Mouse (Mus musculus): ENCODE data around the gene Rpl23a. TPM values are rescaled to one million over a fixed set of nuclear protein-coding genes. Genes with fewer than 3 reads are reported as not detected.

Rpl23a gene
- polyA plus RNA-seq, 1 experiment from 2014 or later, result 774 TPM

DNA sequence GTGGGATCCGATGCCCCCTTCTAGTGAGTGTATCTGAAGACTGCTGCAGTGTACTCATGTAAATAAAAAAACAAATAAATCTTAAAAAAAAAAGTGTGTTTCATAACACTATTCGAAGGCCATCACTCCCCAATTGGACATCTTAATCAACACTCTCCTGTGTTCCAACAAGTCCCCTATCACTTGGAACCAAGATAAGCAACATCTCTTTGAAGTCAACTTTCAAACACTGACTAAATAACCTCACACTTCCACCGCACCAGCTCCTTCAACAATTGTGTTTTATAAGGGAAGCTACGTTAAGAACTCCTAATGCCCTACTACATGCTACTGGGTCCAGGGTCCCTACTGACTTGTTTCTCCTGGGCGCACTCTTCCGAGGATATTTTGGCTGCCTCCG, 934 bp downstream of the Rpl23a start:
- ATAC-seq (ENCODE audit: low FRiP score), result no peak
- Histone ChIP-seq H3K27ac (replicated peaks) (peak overlapping the region; percentile 95), H3K4me2 (peak overlapping the region; percentile 66), H3K9me3 (replicated peaks) (no peaks in the 10 kb centered on the region), H3K27me3 (replicated peaks) (no peaks in the 10 kb centered on the region), H3K4me3 (replicated peaks) (peak overlapping the region; percentile 78), H3K9ac (replicated peaks) (peak overlapping the region; percentile 87), H3K36me3 (peaks cover 24% of the 10 kb centered on the region), H3K4me1 (peaks cover 62% of the 10 kb centered on the region)
- WGBS, result 10% methylated on average over 7 of the region's 7 CpGs

- Histone ChIP-seq H3K27ac (replicated peaks) (no peak overlapping the region), H3K9me3 (replicated peaks) (no peaks in the 10 kb centered on the region), H3K9ac (replicated peaks) (peak overlapping the region; percentile 87), H3K4me3 (replicated peaks) (peak overlapping the region; percentile 78), H3K36me3 (peaks cover 24% of the 10 kb centered on the region), H3K4me2 (peak overlapping the region; percentile 66), H3K27me3 (replicated peaks) (no peaks in the 10 kb centered on the region), H3K4me1 (peaks cover 62% of the 10 kb centered on the region)
- no peak for ATAC-seq (ENCODE audit: low FRiP score)
- 51% methylated on average over 2 of the region's 2 CpGs for WGBS
Measured at GRCm38 (mm10) chr11:78181830-78182357, 1.5 kb downstream of the Rpl23a start.

DNA sequence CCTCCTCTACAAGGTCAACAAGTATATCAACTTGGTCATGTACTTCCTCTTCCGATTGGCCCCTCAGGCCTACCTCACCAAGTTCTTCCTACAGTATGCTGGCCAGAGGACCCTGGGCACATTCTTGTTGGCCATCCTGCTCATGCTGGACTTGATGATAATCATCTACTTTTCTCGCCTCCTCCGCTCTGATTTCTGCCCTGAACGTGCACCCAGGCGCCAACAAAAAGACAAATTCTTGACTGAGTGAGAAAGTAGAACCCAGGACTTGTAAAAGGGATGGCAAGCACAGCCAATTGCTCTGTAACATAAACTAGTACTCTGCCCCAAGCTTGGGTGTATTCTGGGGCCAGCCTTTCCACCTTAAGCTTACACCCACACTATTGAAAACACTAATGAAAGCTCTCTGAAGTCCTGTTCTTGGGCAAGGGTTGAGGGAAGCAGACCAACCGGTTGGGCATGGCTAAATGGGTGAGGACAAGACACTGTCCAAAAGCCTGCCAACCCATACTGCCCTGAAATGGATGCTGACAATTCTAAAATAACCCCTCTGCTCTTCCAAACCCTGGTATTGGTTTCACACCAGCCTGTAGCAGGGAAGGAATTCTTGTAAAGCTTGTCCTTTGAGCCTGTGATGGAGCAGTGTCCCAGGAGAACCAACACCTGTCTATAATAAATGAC, 3.2 kb downstream of the Rpl23a start:
- Histone ChIP-seq H3K4me3 (replicated peaks) (no peak overlapping the region), H3K9me3 (replicated peaks) (no peaks in the 10 kb centered on the region), H3K9ac (replicated peaks) (0 out of 2 replicates have a peak overlapping the region, but pooled peaks have one; percentile 20), H3K4me1 (peaks cover 73% of the 10 kb centered on the region), H3K27ac (replicated peaks) (no peak overlapping the region), H3K36me3 (peaks cover 24% of the 10 kb centered on the region), H3K4me2 (peak overlapping the region; percentile 79; the same call in 1 of the 2 replicates), H3K27me3 (replicated peaks) (no peaks in the 10 kb centered on the region)
- WGBS, result 74% methylated on average over 6 of the region's 6 CpGs
- no peak for ATAC-seq (ENCODE audit: low FRiP score)

DNA sequence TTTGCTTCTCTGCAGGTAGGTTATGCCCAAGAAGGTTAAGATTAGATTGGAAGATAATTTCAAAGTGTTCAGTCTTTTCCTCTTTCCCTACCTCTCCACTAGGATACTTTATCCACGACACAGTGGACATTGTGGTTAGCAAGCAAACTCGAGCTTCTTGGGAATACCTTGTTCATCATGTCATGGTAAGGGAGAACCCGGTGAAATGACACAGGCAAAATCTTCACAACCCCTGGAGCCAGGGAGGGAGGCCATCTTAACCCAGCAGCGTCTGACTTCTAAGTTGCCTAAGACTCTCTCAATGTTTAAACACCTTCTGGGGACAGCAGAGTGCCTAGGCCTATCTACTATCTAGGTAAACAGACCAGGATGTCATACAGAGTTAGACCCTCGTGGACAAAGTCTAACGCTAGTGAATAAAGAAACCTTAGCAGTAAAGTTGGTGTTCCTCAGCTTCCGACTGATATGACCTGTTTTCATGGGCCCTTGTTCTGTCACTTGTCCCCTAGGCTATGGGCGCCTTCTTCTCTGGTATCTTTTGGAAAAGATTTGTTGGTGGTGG, 3.9 kb downstream of the Rpl23a start:
- Histone ChIP-seq H3K4me1 (peaks cover 73% of the 10 kb centered on the region), H3K4me2 (peak overlapping the region; percentile 79), H3K9ac (replicated peaks) (peak overlapping the region; percentile 53; the same call in 1 of the 2 replicates), H3K27me3 (replicated peaks) (no peaks in the 10 kb centered on the region), H3K9me3 (replicated peaks) (no peaks in the 10 kb centered on the region), H3K4me3 (replicated peaks) (peak overlapping the region; percentile 62), H3K27ac (replicated peaks) (peak overlapping the region; percentile 90; the same call in 1 of the 2 replicates), H3K36me3 (peaks cover 24% of the 10 kb centered on the region)
- WGBS, result 27% methylated on average over 8 of the region's 8 CpGs
- ATAC-seq (ENCODE audit: low FRiP score), result no peak

DNA sequence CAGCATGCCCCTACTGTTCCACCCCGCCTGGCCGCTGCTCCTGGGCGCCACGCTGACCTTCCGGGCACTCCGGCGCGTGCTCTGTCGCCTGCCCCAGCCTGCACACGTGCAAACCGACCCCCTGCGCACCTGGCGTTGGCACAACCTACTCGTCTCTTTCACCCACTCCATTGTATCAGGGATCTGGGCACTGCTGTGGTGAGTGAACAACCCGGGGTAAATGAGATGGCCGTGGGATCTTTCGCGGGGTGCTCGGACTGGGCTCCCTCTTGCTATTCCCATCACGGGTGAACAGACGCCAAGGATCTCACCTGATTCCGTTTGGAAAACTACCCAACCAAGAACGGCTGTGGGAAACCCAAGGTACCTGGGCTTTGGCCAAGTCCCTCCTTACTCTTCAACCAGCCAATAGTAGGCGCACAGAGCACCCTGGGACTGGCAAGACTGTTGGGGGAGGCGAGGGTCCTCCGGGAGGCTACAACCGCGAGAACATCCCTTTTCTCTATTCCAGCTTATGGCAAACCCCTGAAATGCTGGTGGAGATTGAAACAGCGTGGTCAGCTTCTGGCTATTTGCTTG, 4.4 kb downstream of the Rpl23a start:
- Histone ChIP-seq H3K9ac (replicated peaks) (peak overlapping the region; percentile 53), H3K4me3 (replicated peaks) (peak overlapping the region; percentile 62), H3K27ac (replicated peaks) (peak overlapping the region; percentile 90), H3K4me1 (peaks cover 70% of the 10 kb centered on the region), H3K36me3 (peaks cover 24% of the 10 kb centered on the region), H3K4me2 (peak overlapping the region; percentile 79), H3K9me3 (replicated peaks) (no peaks in the 10 kb centered on the region), H3K27me3 (replicated peaks) (no peaks in the 10 kb centered on the region)
- no peak for ATAC-seq (ENCODE audit: low FRiP score)
- WGBS, result 2% methylated on average over 29 of the region's 29 CpGs

GRCm38 (mm10) chr11:78177903-78178858, 5.2 kb downstream of the Rpl23a start:
- peaks cover 68% of the 10 kb centered on the region for H3K4me1 ChIP-seq

DNA sequence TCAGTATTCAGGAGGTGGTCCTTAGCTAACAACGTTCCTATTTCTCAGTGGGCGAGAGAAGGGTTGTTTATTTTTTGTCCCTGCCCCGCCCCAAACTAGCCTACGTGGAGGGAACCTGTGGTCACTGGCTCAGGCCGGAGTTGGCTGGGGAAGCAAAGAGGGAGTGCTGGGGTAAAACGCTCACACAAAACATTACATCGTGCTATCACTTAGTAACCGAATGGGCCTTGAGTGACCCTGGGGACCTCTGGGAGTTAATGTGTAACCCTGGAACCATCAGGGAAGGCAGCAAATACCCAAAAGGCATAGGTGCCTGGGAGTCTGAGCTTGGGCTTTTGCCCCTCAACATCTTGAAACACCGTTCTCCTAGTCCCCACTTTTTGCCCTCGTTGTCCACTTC, 5.9 kb downstream of the Rpl23a start:
- no peaks in the 10 kb centered on the region for H3K9me3 ChIP-seq (replicated peaks)
- H3K27me3 ChIP-seq (replicated peaks), result no peaks in the 10 kb centered on the region
- H3K4me1 ChIP-seq, result peaks cover 67% of the 10 kb centered on the region
- peak overlapping the region; percentile 53 for H3K9ac ChIP-seq (replicated peaks)
- H3K4me2 ChIP-seq, result peak overlapping the region; percentile 79
- no peak for ATAC-seq (ENCODE audit: low FRiP score)
- H3K4me3 ChIP-seq (replicated peaks), result peak overlapping the region; percentile 62
- peaks cover 24% of the 10 kb centered on the region for H3K36me3 ChIP-seq
- WGBS, result 3% methylated on average over 10 of the region's 10 CpGs
- H3K27ac ChIP-seq (replicated peaks), result peak overlapping the region; percentile 90

More at GRCm38 (mm10) chr11:78177903-78178858, 5.2 kb downstream of the Rpl23a start:
- ATAC-seq (ENCODE audit: low FRiP score), result peak; percentile 82
- H3K9me3 ChIP-seq (replicated peaks), result no peaks in the 10 kb centered on the region
- peak overlapping the region; percentile 53 for H3K9ac ChIP-seq (replicated peaks)
- no peaks in the 10 kb centered on the region for H3K27me3 ChIP-seq (replicated peaks)
- H3K27ac ChIP-seq (replicated peaks), result peak overlapping the region; percentile 90
- H3K4me2 ChIP-seq, result peak overlapping the region; percentile 79
- H3K4me3 ChIP-seq (replicated peaks), result peak overlapping the region; percentile 62
- under 1% methylated on average over 75 of the region's 84 CpGs for WGBS
- peaks cover 24% of the 10 kb centered on the region for H3K36me3 ChIP-seq

GRCm38 (mm10) chr11:78176905-78177331, 6.5 kb downstream of the Rpl23a start:
- Histone ChIP-seq H3K4me2 (peak overlapping the region; percentile 79), H3K4me1 (peaks cover 61% of the 10 kb centered on the region), H3K27me3 (replicated peaks) (no peaks in the 10 kb centered on the region), H3K36me3 (peaks cover 24% of the 10 kb centered on the region), H3K4me3 (replicated peaks) (peak overlapping the region; percentile 62), H3K9me3 (replicated peaks) (no peaks in the 10 kb centered on the region), H3K9ac (replicated peaks) (peak overlapping the region; percentile 45), H3K27ac (replicated peaks) (peak overlapping the region; percentile 81)
- WGBS, result under 1% methylated on average over 23 of the region's 23 CpGs
- ATAC-seq (ENCODE audit: low FRiP score), result no peak

- Histone ChIP-seq H3K9ac (replicated peaks) (peak within 1 kb of the TSS; percentile 53), H3K27me3 (replicated peaks) (no peaks in the 10 kb centered on the region), H3K9me3 (replicated peaks) (no peaks in the 10 kb centered on the region), H3K4me2 (peak within 1 kb of the TSS; percentile 79), H3K4me3 (replicated peaks) (peak within 1 kb of the TSS; percentile 62), H3K27ac (replicated peaks) (peak within 1 kb of the TSS; percentile 90), H3K4me1 (peaks cover 57% of the 10 kb centered on the region), H3K36me3 (peaks cover 21% of the 10 kb centered on the region)
- WGBS, result under 1% methylated on average over 32 of the region's 32 CpGs
- peak; percentile 40; the same call in 1 of the 2 replicates for ATAC-seq (ENCODE audit: low FRiP score)
Measured at GRCm38 (mm10) chr11:78176402-78176862, 7.0 kb downstream of the Rpl23a start, which contains the start of the genes Nek8 and Tlcd1. Nek8 (minus strand) TSS chr11:78176675. Tlcd1 (plus strand) TSS chr11:78176711.

DNA sequence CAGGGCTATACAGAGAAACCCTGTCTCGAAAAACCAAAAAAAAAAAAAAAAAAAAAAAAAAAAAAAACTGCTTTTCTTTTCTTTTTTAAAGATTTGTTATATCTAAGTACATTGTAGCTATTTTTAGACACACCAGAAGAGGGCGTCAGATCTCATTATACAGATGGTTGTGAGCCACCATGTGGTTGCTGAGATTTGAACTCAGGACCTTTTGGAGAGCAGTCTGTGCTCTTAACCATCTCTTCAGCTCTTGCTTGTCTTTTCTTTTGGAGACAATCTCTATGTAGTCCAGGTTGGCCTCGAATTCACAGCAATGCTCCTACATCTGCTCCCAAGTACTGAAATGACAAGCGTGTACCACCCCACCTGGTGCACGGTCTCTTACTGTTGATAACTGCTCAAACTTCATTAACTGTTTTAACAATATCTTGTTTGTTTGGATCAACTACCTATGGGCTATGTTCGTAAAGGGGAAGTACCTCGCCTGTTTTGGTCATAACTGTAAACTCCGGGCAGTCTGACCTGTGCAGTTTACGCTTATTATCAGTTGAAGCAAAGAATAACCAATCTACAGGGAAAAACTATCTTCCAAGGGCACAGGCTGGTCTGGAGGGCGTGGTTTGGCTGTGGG, 7.5 kb downstream of the Rpl23a start:
- 4% methylated on average over 9 of the region's 10 CpGs for WGBS
- no peaks in the 10 kb centered on the region for H3K9me3 ChIP-seq (replicated peaks)

More for the DNA sequence above, 7.5 kb downstream of the Rpl23a start:
- peaks cover 17% of the 10 kb centered on the region for H3K36me3 ChIP-seq
- peak overlapping the region; percentile 45; the same call in 1 of the 2 replicates for H3K9ac ChIP-seq (replicated peaks)
- no peak for ATAC-seq (ENCODE audit: low FRiP score)
- peak overlapping the region; percentile 79 for H3K4me2 ChIP-seq
- peak overlapping the region; percentile 62 for H3K4me3 ChIP-seq (replicated peaks)
- H3K27me3 ChIP-seq (replicated peaks), result no peaks in the 10 kb centered on the region
- H3K27ac ChIP-seq (replicated peaks), result peak overlapping the region; percentile 81
- peaks cover 52% of the 10 kb centered on the region for H3K4me1 ChIP-seq
